ENCODE assay signal across 7 mouse cellular contexts in genomic region chr3:145950034-145950814, GRCm38 (mm10). TPM values are rescaled to one million over a fixed set of nuclear protein-coding genes. Genes with fewer than 3 reads are reported as not detected.
DNase-seq lines count a peak whose midpoint lies in the region; ATAC-seq and TF ChIP-seq lines count a peak whose summit lies in the region.

No protein-coding gene starts in this region.

- H3K4me3 ChIP-seq in ES-Bruce4 (ENCODE audit: low read depth, low read length), result no peak overlapping the region
- H3K4me3 ChIP-seq in forebrain, embryonic 11.5 days (ENCODE audit: low read depth, low read length), result no peak overlapping the region
- 0 out of 2 replicates have a peak overlapping the region, but pooled peaks have one; percentile 3 for H3K4me3 ChIP-seq in lung, embryonic 16.5 days (ENCODE audit: low read length)

- H3K36me3 ChIP-seq in ES-Bruce4 (ENCODE audit: control insufficient read depth, insufficient read depth, low read length, poor library complexity, severe bottlenecking), result no peaks in the 10 kb centered on the region
- H3K36me3 ChIP-seq in forebrain, embryonic 11.5 days (ENCODE audit: control insufficient read depth, insufficient read depth, low read length), result no peaks in the 10 kb centered on the region
- H3K36me3 ChIP-seq in lung, embryonic 16.5 days (ENCODE audit: control insufficient read depth, insufficient read depth, low read length), result peaks cover 1% of the 10 kb centered on the region; the same call in 1 of the 2 replicates

- ATAC-seq in activated CD4-positive, CD25-positive, alpha-beta regulatory T cell, adult 4 months, result peak; percentile 82
- ATAC-seq in forebrain, embryonic 11.5 days (replicated peaks; ENCODE audit: low FRiP score), result peak; percentile 74
- ATAC-seq in hematopoietic stem cell, adult 5-6 weeks (replicated peaks in 1 of 2; ENCODE audit: insufficient read depth in 1 of 2, low FRiP score in 2 of 2, low TSS enrichment in 1 of 2, low read depth in 1 of 2, poor library complexity in 2 of 2, severe bottlenecking in 2 of 2), result peak; percentile 48 to 70
- peak; percentile 85 for ATAC-seq in lung, embryonic 16.5 days (ENCODE audit: low read depth)

- H3K27me3 ChIP-seq in ES-Bruce4 (ENCODE audit: control insufficient read depth, insufficient read depth, low read length, poor library complexity, severe bottlenecking), result no peaks in the 10 kb centered on the region
- no peaks in the 10 kb centered on the region; the same call in 1 of the 2 replicates for H3K27me3 ChIP-seq in forebrain, embryonic 11.5 days (ENCODE audit: control insufficient read depth, insufficient read depth, low read length)
- H3K27me3 ChIP-seq in lung, embryonic 16.5 days (ENCODE audit: control insufficient read depth, insufficient read depth, low read depth, low read length), result no peaks in the 10 kb centered on the region

- no peaks in the 10 kb centered on the region for H3K9me3 ChIP-seq in ES-Bruce4 (replicated peaks; ENCODE audit: control insufficient read depth, insufficient read depth, low read length, poor library complexity, severe bottlenecking)
- no peaks in the 10 kb centered on the region for H3K9me3 ChIP-seq in forebrain, embryonic 11.5 days (ENCODE audit: control insufficient read depth, low read length)
- no peaks in the 10 kb centered on the region for H3K9me3 ChIP-seq in lung, embryonic 16.5 days (ENCODE audit: control insufficient read depth, low read length)

- 9% methylated on average over 15 of the region's 15 CpGs for WGBS in forebrain, embryonic 11.5 days
- WGBS in lung, embryonic 16.5 days, result 8% methylated on average over 15 of the region's 15 CpGs

- peak; percentile 52 for TF ChIP-seq CTCF in ES-Bruce4 (IDR thresholded peaks at IDR 0.05; ENCODE audit: low read depth, low read length)

- H3K4me1 ChIP-seq in ES-Bruce4 (ENCODE audit: control insufficient read depth, insufficient read depth, low read length), result peaks cover 2% of the 10 kb centered on the region
- H3K4me1 ChIP-seq in forebrain, embryonic 11.5 days (replicated peaks; ENCODE audit: control insufficient read depth, insufficient read depth, low read length), result no peaks in the 10 kb centered on the region; the same call in 1 of the 2 replicates
- peaks cover 6% of the 10 kb centered on the region; the same call in 1 of the 2 replicates for H3K4me1 ChIP-seq in lung, embryonic 16.5 days (replicated peaks; ENCODE audit: control insufficient read depth, insufficient read depth, low read length)

- H3K27ac ChIP-seq in ES-Bruce4 (ENCODE audit: insufficient read depth, low read length), result no peak overlapping the region
- H3K27ac ChIP-seq in forebrain, embryonic 11.5 days (ENCODE audit: low read depth, low read length), result no peak overlapping the region
- H3K27ac ChIP-seq in lung, embryonic 16.5 days (ENCODE audit: low read length), result no peak overlapping the region

- no peak for TF ChIP-seq POLR2A in ES-Bruce4 (IDR thresholded peaks at IDR 0.05; ENCODE audit: insufficient read depth, low read length)

- DNase-seq in forebrain, embryonic 11.5 days (ENCODE audit: low spot score), result peak; percentile 67
- DNase-seq in layer of hippocampus, adult 9-11 months, result peak; percentile 59
- DNase-seq in right cerebral cortex, adult 18-20 months, result peak; percentile 75

- peak overlapping the region; percentile 31; the same call in 1 of the 2 replicates for H3K4me2 ChIP-seq in forebrain, embryonic 11.5 days (ENCODE audit: low read depth, low read length, severe bottlenecking)
- H3K4me2 ChIP-seq in lung, embryonic 16.5 days (ENCODE audit: low read depth, low read length), result peak overlapping the region; percentile 40

- TF ChIP-seq EP300 in ES-Bruce4 (IDR thresholded peaks at IDR 0.05; ENCODE audit: insufficient read depth, low read depth, low read length), result no peak

- H3K9ac ChIP-seq in ES-Bruce4 (ENCODE audit: low read depth, poor library complexity, severe bottlenecking), result no peak overlapping the region
- 0 out of 2 replicates have a peak overlapping the region, but pooled peaks have one; percentile 9 for H3K9ac ChIP-seq in forebrain, embryonic 11.5 days (ENCODE audit: low read length)
- no peak overlapping the region for H3K9ac ChIP-seq in lung, embryonic 16.5 days (ENCODE audit: low read length)

RNA-seq across cellular contexts. Expression of gene 2410004B18Rik, which starts 12.4 kb away (rescaled TPM):
- 17.1 and 30.1 TPM in 2 replicates for polyA plus RNA-seq in ES-Bruce4 (2011; ENCODE audit: insufficient read depth, insufficient read length, low read depth, missing spikeins)
- 10 to 100 TPM; 14.2 to 21.6 TPM for polyA plus RNA-seq in activated CD4-positive, CD25-positive, alpha-beta regulatory T cell, adult 4 months (2017; shearing (Covaris generic))
- 57.6 and 59.5 TPM in 2 replicates for polyA plus RNA-seq in forebrain, embryonic 11.5 days (2014; fragmentation: Nextera tagmentation; extraction: Ambion mirVana)
- 16.6 and 39.2 TPM in 2 replicates for total RNA-seq in hematopoietic stem cell, adult 5-6 weeks (2017)
- polyA plus RNA-seq in lung, embryonic 16.5 days (2015; fragmentation: Nextera tagmentation; extraction: Ambion mirVana), result 44.9 and 46.9 TPM in 2 replicates

RNA-seq across cellular contexts. Expression of gene Bcl10, which starts 27.6 kb away (rescaled TPM):
- polyA plus RNA-seq in ES-Bruce4 (2011; ENCODE audit: insufficient read depth, insufficient read length, low read depth, missing spikeins), result 39.1 and 43.2 TPM in 2 replicates
- 10 to 100 TPM; 51.9 to 53.0 TPM for polyA plus RNA-seq in activated CD4-positive, CD25-positive, alpha-beta regulatory T cell, adult 4 months (2017; shearing (Covaris generic))
- 52.0 and 55.4 TPM in 2 replicates for polyA plus RNA-seq in forebrain, embryonic 11.5 days (2014; fragmentation: Nextera tagmentation; extraction: Ambion mirVana)
- total RNA-seq in hematopoietic stem cell, adult 5-6 weeks (2017), result 56.9 and 62.3 TPM in 2 replicates
- polyA plus RNA-seq in lung, embryonic 16.5 days (2015; fragmentation: Nextera tagmentation; extraction: Ambion mirVana), result 51.3 and 52.0 TPM in 2 replicates

RNA-seq across cellular contexts. Expression of gene Syde2, which starts 37.4 kb away (rescaled TPM):
- 22.4 and 23.0 TPM in 2 replicates for polyA plus RNA-seq in ES-Bruce4 (2011; ENCODE audit: insufficient read depth, insufficient read length, low read depth, missing spikeins)
- polyA plus RNA-seq in activated CD4-positive, CD25-positive, alpha-beta regulatory T cell, adult 4 months (2017; shearing (Covaris generic)), result not detected
- 1.6 and 2.0 TPM in 2 replicates for polyA plus RNA-seq in forebrain, embryonic 11.5 days (2014; fragmentation: Nextera tagmentation; extraction: Ambion mirVana)
- total RNA-seq in hematopoietic stem cell, adult 5-6 weeks (2017), result 14.0 and 22.6 TPM in 2 replicates
- polyA plus RNA-seq in lung, embryonic 16.5 days (2015; fragmentation: Nextera tagmentation; extraction: Ambion mirVana), result 2.4 and 2.5 TPM in 2 replicates
